Mouse (Mus musculus) NIH3T3 (cell line): ENCODE data around the gene Tmem11.
A peak's percentile ranks its signal among the peaks of the same experiment; 100 is the strongest.
"Not testable (repeated sequence)": the region's sequence is repeated elsewhere in the genome, so short reads cannot be mapped to it uniquely, and the experiment has no call there.

ENCODE experiments used
- DNase-seq: peaks from one replicate; pipeline ENCODE4 v3.0.0-alpha.2; 2012; ENCODE audit warnings: low read depth

Tmem11 gene

DNA sequence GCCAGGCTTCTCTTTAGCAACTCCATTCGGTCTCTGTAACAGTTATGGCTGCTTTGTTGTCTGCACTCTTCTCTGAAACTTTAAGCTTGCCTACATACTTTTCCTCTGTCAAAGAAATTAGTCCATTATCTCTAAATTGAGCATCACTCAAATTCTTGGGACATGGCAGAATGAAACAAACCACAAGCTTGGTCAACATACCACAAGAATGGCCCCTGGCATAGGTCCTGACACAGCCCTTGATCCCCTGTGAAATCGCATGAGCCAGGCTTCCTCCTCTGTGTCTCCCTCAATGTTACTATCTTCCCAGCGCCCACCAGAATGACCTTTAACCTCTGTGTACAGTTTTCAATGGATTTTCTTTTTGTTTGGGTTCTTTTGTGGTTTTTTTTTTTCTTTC lies 3.3 kb upstream of the Tmem11 start:
- DNase-seq: no peak

DNA sequence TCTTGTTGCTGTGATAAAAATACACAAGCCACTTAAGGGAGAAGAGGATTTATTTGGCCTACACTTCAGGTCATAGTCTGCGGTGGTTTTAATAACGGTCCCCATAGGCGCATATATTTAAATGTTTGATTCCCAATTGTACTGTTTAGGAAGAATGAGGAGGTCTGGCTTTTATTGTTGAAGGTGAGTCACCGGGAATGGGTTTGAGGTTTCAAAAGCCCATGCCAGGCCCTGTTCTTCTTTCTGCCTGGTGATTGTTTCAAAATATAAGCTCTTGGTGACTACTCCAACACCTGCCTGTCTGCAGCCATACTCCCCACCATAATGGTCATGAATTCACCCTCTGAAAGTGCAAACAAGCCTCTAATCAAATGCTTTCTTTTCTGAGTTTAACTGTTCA lies 1.5 kb upstream of the Tmem11 start:
- DNase-seq: peak; percentile 28

DNA sequence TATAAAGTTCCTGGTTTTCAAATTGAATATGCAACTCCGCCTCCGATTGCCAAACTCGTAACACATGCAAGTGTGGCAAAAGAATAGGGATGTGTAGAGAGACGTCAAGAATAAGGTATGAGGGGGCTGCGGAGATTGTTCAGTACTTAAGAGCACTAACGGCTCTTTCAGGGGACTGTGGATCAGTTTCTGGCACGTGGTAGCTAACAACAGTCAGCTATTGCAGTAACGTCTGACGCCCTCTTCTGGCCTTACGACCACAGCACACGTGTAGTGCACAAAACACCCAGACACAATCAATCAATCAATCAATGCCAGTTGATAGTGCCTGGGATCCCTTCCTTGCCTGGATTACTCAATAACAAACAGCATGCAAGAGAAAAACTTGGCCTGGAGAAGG lies 351 bp upstream of the Tmem11 start:
- DNase-seq: peak; percentile 81

DNA sequence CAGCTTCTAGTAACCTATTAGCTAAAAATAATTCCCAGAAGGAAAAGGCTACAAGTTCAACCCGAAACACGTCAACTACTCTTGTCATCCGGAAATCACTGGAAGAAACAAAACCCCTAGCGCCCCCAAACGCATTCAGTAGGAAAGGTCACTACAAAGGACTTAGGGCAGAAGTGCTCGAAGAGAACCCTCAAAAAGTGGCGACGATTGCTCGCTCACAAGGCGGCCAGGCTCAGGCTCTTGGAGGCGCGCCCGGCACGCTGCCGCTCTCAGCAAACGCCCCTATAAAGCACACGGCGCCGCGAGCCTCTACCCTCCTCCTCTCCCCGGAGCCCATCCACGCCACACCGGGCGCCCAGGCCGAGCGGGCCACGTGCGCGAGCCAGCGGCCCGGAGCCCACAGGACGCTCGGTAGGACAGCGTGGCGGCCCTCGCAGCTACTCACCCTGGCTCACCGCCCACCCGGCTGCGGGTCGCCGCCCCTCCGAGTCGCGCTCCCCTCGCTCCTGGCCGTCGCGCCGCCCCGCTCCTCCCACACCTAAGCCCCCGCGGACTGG lies 938 bp downstream of the Tmem11 start:
- peak; percentile 68 for DNase-seq

DNA sequence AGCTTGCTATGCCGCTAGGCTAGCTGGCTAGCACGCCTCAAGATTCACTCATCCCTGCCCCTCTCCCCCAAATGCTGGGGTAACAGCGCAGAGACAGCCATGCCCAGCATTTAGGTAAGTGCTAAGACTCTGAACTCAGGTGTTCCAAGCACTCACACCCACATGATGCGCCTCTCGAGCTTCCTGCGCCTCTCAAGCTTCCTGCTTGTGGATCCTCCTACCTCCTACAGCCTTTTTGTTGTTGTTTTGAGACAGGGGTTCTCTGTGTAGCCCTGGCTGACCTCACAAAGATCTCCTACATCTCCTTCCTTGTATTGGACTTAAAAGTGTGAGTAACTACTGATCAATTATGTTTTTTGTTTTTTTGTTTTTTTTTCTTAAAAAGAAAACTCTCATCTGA lies 6.0 kb downstream of the Tmem11 start:
- no peak for DNase-seq

DNA sequence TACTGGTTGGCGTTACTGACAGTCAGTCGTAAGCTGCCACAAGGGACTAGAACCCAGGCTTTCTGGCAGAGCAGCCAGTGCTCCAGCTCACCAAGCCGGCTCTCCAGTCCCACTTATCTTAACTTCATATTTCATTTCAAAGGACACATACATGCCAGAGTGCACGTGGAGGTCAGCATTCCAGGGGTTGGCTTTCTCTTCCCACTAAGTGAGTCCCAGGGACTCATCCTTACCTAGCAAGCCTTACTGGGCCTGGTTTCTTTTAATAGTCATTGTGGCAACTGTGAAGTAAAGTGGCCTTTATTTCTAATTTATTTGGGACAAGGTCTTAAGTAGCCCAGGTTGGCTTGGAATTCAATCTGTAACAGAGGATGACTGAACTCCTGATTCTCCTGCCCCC lies 7.7 kb downstream of the Tmem11 start:
- DNase-seq: no peak

DNA sequence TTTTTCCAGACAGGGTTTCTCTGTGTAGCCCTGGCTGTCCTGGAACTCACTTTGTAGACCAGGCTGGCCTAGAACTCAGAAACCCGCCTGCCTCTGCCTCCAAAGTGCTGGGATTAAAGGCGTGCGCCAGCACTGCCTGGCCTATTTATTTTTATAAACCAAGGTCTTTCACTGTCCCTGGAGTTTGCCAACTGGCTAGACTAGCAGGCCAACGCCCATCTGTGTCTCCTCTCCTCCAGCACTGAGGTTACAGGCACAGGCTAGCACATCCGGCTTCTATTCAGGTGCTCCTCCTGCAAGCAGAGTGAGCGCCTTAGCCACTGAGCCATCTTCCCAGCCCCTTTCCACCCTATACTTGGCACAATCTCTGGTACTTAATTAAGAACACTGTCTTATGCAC lies 9.6 kb downstream of the Tmem11 start:
- not testable (repeated sequence) for DNase-seq

DNA sequence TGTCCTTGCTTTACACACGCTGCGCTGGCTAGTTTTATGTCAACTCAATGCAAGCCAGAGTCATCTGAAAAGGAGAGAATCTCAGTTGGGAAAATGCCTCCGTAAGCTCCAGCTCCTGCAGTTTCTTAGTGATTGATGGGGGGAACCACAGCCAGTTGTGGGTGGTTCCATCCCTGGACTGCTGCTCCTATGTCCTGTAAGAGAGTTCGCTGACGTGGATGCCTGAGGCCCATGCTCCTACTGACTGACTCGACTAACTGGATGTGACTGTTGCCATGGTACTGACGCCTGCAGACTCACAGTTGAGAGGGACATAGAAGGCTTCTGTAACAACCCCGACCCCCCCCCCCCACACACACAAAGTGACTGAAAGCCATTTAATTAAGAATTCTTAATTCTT lies 11.2 kb downstream of the Tmem11 start:
- DNase-seq: no peak

DNA sequence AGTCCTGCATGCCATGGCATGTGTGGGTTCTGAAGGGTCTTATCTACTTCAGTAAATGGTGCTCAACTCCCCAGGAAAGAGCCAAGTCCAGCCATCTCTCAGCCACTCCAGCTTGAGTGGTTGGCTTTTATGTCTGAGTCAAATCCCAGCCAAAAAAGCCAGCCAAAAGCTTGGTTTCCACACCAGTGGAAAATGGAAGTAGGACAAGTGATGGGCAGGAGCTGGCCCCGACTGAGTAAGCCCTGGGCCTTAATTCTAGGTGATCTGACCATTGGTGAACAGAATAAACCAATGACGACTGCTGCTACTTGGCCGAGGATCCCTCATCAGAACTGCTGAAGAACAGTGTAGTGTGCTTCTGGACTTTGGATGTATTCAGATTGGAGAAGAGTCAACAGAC lies 11.6 kb downstream of the Tmem11 start:
- no peak for DNase-seq

DNA sequence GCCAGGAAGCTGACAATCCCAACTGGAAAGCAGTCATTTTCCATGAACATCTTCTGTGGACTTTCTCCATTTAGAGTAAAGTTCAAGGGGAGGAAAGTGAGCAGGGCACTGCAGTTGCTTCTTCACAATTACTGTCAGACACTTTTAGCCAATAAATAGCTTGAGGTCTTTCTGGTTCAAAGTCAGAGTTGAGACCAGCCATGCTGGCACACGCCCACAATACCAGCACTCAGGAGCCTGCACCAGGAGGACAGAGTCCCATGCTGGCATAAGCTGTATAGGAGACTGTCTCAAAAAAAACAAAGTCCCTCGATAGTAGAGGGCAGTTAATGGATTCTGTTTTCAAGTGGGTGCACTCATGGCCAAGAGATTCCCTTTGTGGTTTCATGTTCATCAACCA lies 13.1 kb downstream of the Tmem11 start:
- DNase-seq: no peak

DNA sequence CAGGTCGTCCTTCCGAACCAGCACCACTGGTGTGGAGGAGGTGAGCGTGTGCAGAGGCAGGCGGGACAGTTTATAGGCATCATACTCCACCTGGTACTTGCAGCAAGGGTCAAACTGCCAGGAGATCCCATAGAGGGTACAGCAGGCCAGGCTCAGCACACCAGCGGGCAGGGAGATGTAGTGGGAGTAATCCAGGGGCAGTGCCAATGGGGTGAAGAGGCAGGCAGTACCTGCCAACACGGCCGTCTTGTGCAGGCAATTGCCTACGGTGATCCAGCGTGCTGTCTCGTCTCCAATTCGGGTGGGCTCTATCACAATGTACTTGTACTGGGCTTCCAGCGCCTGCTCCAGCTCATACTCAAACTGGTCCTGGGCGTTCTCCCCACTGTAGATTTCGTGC lies 14.2 kb downstream of the Tmem11 start:
- DNase-seq: no peak

DNA sequence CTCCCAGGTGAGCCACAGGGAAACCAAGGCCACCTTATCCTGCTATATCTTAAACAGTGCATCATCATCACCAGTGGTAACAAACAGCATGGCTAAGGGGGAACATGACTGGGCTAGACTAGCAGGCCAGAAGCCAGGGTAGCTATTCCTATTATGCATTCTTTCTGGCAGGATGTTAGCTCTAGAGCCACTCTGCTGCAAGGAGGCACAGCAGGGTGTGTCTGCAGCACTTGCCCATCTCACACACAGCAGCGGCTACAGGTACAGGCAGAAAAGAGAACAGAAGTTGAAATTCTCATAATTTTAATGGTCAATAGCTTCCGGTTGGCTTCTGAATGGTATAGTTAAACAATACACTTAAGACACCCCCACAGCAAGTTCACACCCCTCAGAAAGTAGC lies 14.9 kb downstream of the Tmem11 start:
- no peak for DNase-seq

DNA sequence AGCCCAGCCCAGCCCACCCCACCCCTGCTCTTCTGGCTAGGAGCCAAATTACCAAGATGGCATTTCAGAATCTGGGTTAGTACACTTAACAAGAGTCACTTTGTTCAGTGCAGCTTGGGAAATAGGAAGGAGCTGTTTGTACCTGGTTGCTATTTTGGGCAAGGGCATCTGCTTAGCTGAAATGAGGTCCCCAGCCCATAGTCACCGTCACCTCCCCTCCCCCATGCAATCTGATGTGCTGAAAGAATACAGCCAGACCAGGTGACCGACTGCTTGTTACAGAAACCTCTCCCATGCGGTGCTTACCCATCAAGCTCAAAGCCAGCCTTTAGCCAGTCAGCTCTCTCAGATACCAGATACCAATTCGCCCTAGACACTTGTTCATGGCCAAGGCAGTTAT lies 15.9 kb downstream of the Tmem11 start:
- no peak for DNase-seq

DNA sequence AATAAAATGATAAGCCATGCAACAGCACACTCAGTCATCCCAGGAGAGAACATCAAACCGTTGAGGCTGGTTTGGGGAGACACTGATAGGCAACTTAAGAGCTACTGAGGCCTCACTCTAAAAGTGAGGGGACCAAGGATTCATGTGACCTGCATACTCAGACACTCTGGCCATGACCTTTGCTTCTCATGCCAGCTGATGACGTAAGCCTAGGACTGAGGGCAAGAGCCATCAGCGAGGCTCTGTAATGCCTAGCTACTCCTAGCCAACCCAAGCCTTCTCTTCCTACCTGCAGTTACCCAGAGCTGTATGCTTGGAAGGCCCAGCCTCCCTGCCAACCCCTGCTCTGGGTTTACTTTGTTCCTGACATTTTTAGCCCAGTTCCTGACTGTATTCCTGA lies 17.1 kb downstream of the Tmem11 start:
- no peak for DNase-seq

DNA sequence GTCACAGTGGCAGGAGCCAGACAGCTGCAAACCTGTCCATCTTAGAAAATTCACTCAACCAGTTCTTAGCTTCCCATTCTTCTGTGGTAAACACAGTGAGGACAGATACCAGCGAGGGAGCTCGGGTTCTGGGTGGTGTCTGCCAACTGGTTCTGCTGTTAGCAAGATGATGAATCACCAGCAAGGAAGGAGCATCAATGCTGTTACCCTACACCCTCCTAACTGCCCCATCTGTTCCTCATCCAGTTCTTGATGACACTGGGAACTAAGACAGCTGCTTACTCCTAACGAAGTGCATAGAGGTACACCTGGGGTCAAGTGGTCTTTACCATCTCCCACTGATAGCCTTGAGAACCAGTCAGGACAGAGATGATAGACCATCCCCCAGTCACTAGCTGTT lies 22.5 kb downstream of the Tmem11 start:
- peak; percentile 53 for DNase-seq

DNA sequence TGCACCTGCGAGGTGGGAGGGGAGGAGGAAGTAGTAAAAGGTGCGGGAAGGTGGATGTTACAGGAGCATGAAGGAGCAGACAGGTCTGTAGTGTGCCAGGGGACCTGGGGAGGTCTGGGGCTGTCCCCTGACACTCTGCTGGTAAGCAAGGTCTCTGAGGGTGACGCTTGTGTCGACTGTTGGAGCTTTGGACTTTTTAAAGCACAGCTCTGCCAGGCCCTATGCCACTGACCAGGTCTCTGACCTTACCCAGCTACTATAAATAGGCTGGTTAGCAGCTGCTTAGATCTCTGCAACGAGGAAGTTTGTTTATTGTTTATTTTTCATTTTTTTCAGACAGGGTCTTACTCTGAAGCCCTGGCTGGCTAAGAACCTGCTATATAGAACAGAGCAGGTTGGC lies 33.7 kb downstream of the Tmem11 start:
- DNase-seq: no peak

DNA sequence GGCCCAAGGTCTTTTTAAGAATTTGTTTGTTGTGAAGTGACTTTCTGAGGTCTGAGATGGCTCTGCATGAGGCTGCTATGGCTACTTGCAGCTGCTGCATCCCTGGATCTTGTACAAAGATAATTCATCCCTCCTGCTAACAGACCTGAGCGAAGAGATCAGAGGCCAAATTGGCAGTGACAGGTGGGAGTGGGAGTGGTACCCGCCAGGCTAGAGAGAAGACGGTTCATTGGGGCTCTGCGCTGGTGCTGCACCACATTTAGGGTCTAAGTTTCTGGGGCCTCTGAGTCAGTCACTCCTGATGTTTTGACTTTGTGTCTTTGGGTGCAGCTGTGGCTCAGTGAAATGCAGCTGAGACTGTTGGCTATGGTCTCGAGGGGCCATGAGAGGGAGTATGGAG lies 35.7 kb downstream of the Tmem11 start:
- no peak for DNase-seq

DNA sequence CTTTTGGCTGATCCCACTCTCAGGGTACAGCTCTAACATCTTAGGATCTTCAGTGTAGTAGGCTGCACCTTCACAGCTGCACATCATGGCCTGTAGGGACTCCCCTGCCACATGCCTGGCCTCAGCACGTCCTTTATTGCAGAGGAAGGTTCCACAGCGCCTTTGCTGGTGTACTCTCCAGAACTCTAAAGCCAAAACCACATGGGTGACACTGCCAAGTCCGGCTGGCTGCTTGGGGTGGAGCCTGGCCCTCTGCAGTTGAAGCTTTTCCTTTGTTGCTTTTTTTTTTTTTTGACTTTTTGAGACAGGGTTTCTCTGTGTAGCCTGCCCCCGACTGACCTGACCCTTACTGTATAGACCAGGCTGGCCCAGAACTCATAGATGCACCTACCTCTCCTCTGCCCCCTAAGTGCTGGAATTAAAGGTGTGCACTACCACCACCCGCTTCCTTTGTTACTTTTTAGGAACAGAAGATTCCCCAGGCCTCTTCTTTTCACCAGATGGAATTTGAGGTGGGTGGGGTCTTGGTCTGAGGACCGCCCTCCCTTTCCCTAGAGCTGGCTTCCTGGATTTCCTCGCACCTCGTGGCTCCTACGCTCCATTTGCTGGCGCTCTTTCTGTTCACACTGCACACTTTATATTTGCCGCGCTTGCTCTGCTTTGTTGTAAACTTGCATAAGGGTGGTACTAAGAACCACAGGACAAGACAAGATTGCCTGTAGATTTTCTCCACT lies 37.4 kb downstream of the Tmem11 start:
- DNase-seq: peak; percentile 49

DNA sequence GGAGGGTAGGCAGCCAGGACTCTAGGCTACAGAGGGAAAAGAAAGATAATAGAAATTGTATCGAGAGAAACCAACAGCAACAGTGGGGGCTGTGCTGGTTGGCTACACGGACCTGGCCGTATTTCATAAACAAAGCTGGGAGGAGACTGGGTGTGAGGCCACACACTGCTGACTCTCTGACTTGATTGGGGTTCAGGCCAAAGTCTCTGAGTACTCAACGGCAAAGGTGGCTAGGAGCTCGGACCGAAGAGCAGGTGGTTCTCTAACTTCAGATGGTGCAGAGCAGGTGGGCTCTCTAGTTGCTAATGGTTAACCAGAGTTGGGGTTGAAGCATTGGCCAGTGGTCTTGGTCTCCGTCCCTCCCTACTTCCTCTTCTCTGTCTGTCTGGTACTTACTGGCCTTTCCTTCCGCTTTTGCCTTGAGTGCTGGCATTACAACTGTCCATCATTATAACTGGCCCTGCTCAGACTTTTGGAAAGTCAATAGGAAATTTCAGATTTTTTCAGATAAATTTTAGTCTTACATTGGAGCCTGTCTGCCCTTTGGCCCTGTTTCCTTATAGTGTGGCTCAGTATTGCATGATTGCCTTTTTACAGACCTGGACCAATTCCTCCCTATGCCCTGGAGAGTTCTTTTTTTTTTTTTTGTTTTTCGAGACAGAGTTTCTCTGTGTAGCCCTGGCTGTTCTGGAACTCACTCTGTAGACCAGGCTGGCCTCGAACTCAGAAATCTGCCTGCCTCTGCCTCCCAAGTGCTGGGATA lies 41.2 kb downstream of the Tmem11 start:
- no peak for DNase-seq

DNA sequence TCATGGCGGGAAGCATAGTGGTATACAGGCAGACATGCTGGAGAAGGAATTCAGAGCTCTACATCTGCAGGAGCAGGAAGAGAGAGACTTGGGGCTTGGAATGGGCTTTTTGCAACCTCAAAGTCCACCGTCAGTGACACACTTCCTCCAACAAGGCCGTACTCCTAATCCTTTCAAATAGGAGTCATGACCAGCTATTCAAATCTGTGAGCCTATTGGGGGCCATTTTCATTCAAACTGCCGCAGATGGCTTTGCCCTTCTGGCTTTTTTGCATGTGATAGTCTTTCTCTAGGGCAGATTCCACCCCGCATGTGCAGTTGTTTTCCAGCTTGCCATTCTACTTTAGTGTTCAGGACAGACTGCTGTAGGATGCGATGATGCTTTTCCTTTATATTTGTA lies 42.2 kb downstream of the Tmem11 start:
- no peak for DNase-seq

DNA sequence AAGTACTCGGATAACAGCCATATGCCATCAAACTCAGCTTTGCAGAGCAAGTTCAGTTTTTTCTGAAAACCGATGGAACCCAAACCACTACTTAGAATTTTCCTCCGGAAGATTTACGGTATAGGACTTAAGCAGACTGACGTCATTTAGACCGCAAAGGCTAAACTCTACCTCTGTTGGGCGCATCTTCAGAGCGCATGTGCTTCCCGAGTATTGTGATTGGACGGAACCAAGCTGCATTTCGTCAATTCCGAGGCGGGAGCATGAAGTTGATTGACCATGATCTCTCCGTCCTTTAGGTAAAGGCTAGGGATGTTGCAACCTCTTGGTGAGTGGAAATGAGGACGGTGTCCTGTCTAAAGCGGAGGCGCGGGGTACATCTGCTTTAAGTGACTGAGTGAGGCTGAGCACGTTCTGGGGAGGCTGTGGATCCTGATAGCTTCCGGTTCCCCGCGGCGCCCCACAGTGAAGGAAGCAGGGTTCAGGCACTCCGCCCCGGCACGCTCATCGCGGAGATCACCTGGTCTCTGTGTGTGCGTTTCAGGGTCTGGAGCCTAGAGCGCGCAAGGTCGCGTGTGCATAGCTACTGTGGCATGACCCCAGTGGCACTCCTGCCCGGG lies 48.5 kb downstream of the Tmem11 start, which contains the start of gene Dhrs7b:
TSS of gene Dhrs7b (plus strand) at position 199 of the 620 bp plus-strand sequence.
- DNase-seq: peak; percentile 96

DNA sequence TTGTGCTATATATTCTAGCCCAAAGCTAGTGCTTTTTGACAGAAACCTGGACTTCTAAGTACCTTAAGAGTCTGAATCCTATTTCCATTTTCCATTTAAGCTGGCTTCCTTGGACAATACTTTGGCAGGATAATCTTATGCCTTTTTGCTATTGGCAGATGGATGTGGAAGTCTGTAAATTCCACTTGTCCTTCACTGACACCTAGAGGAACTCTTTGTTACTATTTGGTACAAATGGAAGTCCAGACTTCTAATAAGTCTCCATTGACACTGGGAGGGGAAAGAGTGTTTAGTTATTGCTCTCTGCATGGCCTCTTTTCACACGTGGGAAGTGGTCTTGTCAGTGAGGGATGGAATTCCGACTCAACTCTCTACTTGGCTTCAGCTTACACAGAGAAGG lies 50.2 kb downstream of the Tmem11 start:
- peak; percentile 68 for DNase-seq
